Mouse (Mus musculus): ENCODE measurements at regions not wholly inside any gene's neighbourhood (a gene's known extent, or its start where the extent isn't known, plus 50 kb on each side); places are given as distances from the start of the nearest gene placed in this dataset.

DNA sequence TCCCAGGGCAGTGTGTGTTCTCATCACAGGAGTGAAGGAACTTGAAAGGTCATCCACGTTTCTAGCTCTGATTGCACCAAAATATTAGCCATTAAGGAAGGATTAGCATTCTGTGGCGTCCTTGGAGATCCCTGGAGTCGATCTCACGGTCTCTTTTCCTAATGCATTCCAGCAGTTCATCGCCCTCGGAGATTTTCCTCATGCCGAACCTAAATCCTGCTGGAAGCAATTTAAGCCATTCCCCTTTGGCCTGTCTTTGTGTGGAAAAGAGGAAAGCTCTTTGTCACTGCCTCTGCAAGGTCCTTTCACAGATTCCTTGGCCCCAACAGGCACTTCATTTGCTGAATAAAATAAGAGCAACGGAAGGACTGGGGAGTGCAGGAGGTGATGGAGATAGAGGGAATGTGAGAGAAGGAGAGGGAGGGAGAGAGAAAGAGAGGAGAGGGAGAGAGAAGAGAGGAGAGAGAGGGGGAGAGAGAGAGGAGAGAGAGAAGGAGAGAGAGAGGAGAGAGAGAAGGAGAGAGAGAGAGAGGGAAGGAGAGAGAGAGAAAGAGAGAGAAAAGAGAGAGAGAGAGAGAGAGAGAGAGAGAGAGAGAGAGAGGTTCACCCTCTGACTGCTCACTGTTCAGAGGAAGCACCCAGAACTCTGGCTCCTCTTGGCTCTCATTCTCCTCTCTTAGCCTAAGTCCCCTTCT is 177.2 kb upstream of the Zfp462 start:
- Histone ChIP-seq H3K27ac (no peak overlapping the region), H3K4me1 (no peaks in the 10 kb centered on the region), H3K9me3 (no peaks in the 10 kb centered on the region), H3K36me3 (no peaks in the 10 kb centered on the region), H3K4me2 (replicated peaks) (no peak overlapping the region), H3K9ac (no peak overlapping the region), H3K4me3 (no peak overlapping the region), H3K27me3 (replicated peaks) (no peaks in the 10 kb centered on the region)
- no peak for ATAC-seq (ENCODE audit: low FRiP score, low read depth)
- 33% methylated on average over 8 of the region's 8 CpGs for WGBS

DNA sequence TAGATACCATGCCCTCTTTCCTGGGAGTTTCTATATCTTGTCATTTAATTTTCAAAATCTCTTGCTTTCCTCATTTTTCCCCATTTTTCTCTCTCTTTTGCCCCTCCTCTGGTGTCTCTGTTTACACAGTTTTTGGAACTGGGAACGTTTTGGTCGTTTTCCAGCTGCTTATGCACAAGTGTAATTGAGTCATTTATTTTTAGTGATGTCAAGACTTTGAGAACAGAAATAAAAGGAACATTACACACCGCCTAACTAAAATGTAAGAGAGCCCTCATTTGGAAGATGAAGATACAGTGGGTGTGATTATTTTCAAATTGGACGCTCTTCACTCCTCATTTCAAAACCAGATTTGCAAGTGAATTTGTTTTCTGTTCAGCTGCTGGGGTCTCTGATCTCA is 176.0 kb upstream of the Zfp462 start:
- H3K27me3 ChIP-seq (replicated peaks) = no peaks in the 10 kb centered on the region
- H3K4me2 ChIP-seq (replicated peaks) = no peak overlapping the region
- no peaks in the 10 kb centered on the region for H3K9me3 ChIP-seq
- no peaks in the 10 kb centered on the region for H3K36me3 ChIP-seq
- no peak overlapping the region for H3K27ac ChIP-seq
- no peak overlapping the region for H3K9ac ChIP-seq
- WGBS = 50% methylated on average over 4 of the region's 4 CpGs
- ATAC-seq (ENCODE audit: low FRiP score, low read depth) = no peak
- no peaks in the 10 kb centered on the region for H3K4me1 ChIP-seq
- no peak overlapping the region for H3K4me3 ChIP-seq

DNA sequence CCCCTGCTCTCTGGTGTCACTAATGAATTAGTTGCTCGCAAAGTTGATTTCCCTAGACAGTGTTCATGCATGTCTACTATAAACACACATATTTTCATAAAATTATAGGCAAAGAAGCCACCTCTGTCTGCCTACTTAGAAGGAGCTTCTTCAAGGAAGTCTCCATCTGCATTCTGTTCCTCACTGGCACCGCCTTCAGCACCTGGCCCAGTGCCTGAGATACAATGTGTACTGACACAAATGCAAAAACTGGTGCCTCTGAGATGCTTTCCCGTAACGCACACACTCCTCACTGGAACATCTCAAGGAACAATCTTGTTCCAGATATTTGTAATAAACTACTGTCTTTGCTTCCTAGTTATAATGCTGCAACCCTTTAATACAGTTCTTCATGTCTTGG is 170.8 kb upstream of the Zfp462 start:
- Histone ChIP-seq H3K4me2 (replicated peaks) (no peak overlapping the region), H3K27ac (no peak overlapping the region), H3K4me3 (no peak overlapping the region), H3K27me3 (replicated peaks) (no peaks in the 10 kb centered on the region), H3K9me3 (no peaks in the 10 kb centered on the region), H3K4me1 (no peaks in the 10 kb centered on the region), H3K36me3 (no peaks in the 10 kb centered on the region), H3K9ac (no peak overlapping the region)
- WGBS = 93% methylated on average over 4 of the region's 4 CpGs
- no peak for ATAC-seq (ENCODE audit: low FRiP score, low read depth)

DNA sequence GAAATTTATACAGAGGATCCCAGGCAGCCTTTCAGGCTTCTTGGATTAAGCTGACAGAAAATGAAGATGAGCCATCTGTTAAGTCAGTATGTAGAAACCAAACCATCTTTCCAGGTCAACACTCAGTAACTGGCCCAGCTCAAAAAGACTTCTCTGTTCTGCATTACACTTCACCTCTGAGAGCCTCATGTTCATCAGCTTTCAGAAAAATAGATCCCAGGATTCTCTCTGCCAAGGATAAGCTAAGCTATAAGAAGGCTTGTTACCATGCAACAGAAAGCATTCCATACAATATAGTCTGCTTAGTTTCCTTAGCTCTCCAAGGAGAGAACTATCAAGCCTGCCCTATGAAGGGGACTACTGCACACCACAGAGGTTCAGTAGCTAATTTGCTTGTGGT is 170.1 kb upstream of the Zfp462 start:
- H3K27ac ChIP-seq = no peak overlapping the region
- ATAC-seq (ENCODE audit: low FRiP score, low read depth) = no peak
- no peaks in the 10 kb centered on the region for H3K27me3 ChIP-seq (replicated peaks)
- no peaks in the 10 kb centered on the region for H3K4me1 ChIP-seq
- no peaks in the 10 kb centered on the region for H3K9me3 ChIP-seq
- H3K9ac ChIP-seq = no peak overlapping the region
- no peak overlapping the region for H3K4me3 ChIP-seq
- H3K36me3 ChIP-seq = no peaks in the 10 kb centered on the region
- H3K4me2 ChIP-seq (replicated peaks) = no peak overlapping the region

DNA sequence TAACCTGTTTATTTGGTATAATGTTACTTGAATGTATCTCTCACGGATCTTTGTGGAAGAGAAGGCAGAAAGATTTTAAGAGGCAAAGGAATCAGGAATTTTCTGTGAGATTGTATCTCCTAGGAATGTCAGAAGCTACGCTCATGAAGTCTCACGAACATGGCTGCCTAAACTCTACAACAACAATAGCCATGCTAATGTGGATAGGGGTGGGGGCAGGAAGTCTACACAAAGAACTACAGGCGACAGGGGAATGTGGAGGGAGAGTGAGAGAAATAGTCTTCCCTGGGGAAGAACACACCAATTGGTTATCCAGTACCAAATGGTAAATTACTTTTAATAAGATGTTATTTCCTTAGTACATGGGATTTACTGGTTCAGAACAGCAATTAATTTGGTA is 164.3 kb upstream of the Zfp462 start:
- Histone ChIP-seq H3K36me3 (no peaks in the 10 kb centered on the region), H3K4me1 (no peaks in the 10 kb centered on the region), H3K27me3 (replicated peaks) (no peaks in the 10 kb centered on the region), H3K27ac (no peak overlapping the region), H3K9ac (no peak overlapping the region), H3K4me3 (no peak overlapping the region), H3K4me2 (replicated peaks) (no peak overlapping the region), H3K9me3 (no peaks in the 10 kb centered on the region)
- WGBS = 57% methylated on average over 4 of the region's 4 CpGs
- ATAC-seq (ENCODE audit: low FRiP score, low read depth) = no peak

DNA sequence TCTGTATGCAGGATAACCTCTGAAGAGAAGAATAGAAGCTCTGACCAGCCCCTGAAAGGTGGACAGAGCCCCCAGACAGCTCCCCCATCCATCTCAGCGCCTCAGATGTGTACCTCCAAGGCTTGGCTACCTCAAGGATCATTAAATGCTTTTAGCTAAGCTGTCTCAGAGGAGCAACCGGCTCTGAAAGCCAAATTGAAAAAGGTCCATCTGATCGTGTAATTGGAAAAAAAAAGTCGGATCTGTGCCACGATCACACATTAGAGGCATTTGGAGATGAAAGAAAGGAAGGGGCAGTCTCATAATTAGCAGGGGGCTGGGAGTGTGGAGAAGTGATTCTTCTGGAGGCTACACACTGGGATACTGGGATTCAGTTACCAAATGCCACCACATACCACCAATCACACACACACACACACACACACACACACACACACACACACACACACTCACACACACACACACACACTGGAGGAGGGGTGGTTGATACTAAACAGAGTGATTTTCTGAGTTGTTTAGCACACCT is 153.6 kb upstream of the Zfp462 start:
- H3K4me3 ChIP-seq = no peak overlapping the region
- no peak overlapping the region for H3K27ac ChIP-seq
- no peaks in the 10 kb centered on the region for H3K4me1 ChIP-seq
- no peaks in the 10 kb centered on the region for H3K9me3 ChIP-seq
- ATAC-seq (ENCODE audit: low FRiP score, low read depth) = no peak
- H3K9ac ChIP-seq = no peak overlapping the region
- 59% methylated on average over 5 of the region's 5 CpGs for WGBS
- no peak overlapping the region for H3K4me2 ChIP-seq (replicated peaks)
- no peaks in the 10 kb centered on the region for H3K36me3 ChIP-seq
- H3K27me3 ChIP-seq (replicated peaks) = no peaks in the 10 kb centered on the region

DNA sequence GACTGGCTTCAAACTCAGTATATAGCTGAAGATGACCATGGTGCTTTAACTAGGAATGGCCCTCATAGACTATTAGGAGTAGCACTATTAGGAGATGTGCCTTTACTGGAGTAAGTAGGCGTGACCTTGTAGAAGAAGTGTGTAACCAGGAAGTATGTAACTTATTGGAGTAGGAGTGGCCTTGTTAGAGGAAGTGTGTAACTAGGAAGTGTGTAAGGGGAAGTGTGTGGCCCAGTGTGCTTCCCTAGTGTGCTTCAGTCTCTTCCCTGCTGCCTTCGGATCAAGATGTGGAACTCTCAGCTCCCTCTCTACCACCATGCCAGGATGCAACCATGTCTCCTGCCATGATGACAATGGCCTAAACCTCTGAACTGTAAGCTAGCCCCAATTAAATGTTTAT is 151.0 kb upstream of the Zfp462 start:
- no peak for ATAC-seq (ENCODE audit: low FRiP score, low read depth)
- H3K4me2 ChIP-seq (replicated peaks) = no peak overlapping the region
- H3K27ac ChIP-seq = no peak overlapping the region
- WGBS = 91% methylated on average over 2 of the region's 2 CpGs
- no peak overlapping the region for H3K4me3 ChIP-seq
- no peaks in the 10 kb centered on the region for H3K27me3 ChIP-seq (replicated peaks)
- no peak overlapping the region for H3K9ac ChIP-seq
- H3K9me3 ChIP-seq = no peaks in the 10 kb centered on the region
- no peaks in the 10 kb centered on the region for H3K4me1 ChIP-seq
- no peaks in the 10 kb centered on the region for H3K36me3 ChIP-seq

DNA sequence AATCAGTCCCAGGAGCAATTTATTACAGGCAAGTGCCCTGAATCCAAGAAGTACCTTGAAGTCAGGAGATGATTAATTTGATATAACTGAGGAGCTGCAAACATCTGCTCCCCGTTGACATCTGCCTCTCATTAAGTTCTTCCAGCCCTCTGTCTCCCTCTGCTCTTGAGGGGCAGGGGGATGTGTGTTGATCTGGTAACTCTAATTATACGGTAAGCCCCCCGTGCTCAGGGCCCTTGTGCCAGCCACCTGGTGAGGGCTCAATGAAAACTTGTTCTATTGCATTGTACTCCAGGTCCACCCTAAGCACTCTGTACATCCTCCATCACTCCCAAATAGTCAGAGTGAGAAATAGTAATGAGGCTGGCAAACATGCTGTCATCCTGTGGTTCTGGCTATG is 149.6 kb upstream of the Zfp462 start:
- no peaks in the 10 kb centered on the region for H3K27me3 ChIP-seq (replicated peaks)
- H3K9ac ChIP-seq = no peak overlapping the region
- no peak for ATAC-seq (ENCODE audit: low FRiP score, low read depth)
- WGBS = 52% methylated on average over 3 of the region's 3 CpGs
- no peaks in the 10 kb centered on the region for H3K4me1 ChIP-seq
- no peak overlapping the region for H3K4me2 ChIP-seq (replicated peaks)
- no peak overlapping the region for H3K4me3 ChIP-seq
- no peaks in the 10 kb centered on the region for H3K36me3 ChIP-seq
- no peak overlapping the region for H3K27ac ChIP-seq
- no peaks in the 10 kb centered on the region for H3K9me3 ChIP-seq

DNA sequence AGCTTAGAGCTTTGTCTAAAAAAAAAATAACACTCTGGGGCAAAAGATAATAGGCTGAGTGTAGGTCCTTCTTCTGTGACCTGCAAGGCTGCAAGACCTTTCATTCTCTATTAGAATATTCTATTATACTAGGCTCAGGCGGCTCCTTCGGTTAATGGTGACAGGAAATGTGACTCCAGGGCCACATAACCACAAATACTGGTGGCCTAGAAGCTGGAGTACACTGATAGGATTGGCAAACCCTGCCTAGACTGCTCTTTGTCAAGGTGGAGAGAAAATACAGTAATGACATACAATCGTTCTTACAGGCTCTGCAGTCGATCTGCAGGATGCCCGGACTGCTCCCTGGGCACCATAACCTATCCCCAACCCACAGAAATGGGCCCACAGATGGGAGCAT is 146.3 kb upstream of the Zfp462 start:
- Histone ChIP-seq H3K9ac (no peak overlapping the region), H3K27me3 (replicated peaks) (no peaks in the 10 kb centered on the region), H3K27ac (no peak overlapping the region), H3K36me3 (no peaks in the 10 kb centered on the region), H3K9me3 (no peaks in the 10 kb centered on the region), H3K4me2 (replicated peaks) (no peak overlapping the region), H3K4me3 (no peak overlapping the region), H3K4me1 (no peaks in the 10 kb centered on the region)
- ATAC-seq (ENCODE audit: low FRiP score, low read depth) = no peak
- 80% methylated on average over 5 of the region's 5 CpGs for WGBS

DNA sequence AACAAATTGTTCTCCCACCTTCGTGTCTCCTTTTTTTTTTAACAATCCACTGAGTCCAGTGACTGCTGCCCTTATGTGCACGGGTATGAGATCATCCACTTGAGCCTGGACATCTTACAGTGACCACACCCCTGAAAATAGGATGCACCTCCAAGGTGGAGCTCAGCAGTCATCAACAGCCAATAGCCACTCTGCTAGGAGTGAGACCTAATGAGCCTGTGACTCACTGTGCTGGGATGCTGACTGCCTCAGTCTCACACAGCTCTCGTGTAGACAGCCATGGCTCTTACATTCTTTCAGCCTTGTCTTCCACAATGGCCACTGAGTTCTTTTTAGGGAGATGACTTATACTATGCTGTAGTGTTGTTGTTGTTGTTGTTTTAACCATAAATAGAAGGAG is 133.7 kb upstream of the Zfp462 start:
- no peaks in the 10 kb centered on the region for H3K27me3 ChIP-seq (replicated peaks)
- ATAC-seq (ENCODE audit: low FRiP score, low read depth) = no peak
- no peaks in the 10 kb centered on the region for H3K9me3 ChIP-seq
- H3K36me3 ChIP-seq = no peaks in the 10 kb centered on the region
- no peak overlapping the region for H3K4me2 ChIP-seq (replicated peaks)
- 83% methylated on average over 3 of the region's 3 CpGs for WGBS
- H3K4me3 ChIP-seq = no peak overlapping the region
- no peaks in the 10 kb centered on the region for H3K4me1 ChIP-seq
- H3K27ac ChIP-seq = no peak overlapping the region
- no peak overlapping the region for H3K9ac ChIP-seq

DNA sequence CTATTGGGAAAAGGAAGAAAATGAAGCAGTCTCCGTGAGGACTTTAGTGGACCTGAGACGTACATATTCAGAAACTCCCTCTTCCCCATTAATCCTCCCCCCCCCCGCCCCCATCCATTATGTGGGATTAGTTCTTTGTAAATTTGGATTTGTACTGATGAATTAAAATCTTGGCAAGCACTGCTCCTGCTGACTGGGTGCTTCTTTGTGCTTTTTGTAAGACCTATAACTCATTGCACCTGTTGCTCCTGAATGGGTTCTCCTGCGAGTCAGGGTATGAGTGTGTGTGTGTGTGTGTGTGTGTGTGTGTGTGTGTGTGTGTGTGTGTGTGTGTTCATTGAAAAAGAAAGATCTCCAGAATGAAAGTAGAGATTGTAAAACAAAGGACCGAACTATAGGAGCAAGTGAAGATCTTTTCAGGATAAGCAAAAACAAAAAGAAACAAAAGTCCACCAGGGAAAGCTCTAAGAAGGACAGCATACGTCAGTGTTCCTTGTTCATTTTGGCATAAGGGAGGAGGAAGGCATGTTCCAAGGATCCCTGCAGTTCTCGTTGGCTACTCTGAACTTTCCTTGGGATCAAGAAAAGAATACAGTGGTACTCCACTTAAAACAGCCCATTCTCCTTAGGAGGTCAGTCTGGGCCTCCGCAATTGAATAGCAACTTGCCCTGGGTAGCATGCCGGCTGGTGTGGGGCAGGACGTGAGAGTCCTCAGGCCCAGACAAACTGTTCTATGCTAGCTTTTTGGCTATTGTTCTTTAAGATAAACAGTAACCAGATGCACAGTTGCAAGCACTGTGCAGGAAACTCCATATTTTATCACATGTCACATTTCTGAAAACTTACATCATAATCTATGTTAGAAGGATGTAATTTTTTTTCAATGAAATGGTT is 131.9 kb upstream of the Zfp462 start:
- 32% methylated on average over 10 of the region's 10 CpGs for WGBS
- no peak for ATAC-seq (ENCODE audit: low FRiP score, low read depth)

DNA sequence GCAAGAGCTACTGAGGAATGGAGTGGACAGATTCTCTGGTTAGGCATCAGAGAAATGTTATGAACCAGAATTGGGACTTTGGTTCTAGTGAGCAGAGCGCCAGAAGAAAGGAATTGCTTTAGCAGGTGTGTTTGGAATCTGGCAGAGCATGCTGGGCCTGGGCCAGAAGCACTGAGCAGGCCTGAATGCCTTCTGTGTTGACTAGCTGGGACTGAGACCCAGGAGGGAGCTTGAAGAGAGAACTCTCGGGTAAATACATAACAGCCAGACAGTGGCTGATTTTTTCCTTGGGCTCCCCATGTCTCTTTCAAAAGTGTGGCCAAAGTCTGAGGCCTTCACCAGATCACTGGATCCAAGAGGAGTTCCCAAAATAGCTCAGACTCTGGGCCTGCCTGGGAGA is 107.5 kb upstream of the Zfp462 start:
- H3K36me3 ChIP-seq = no peaks in the 10 kb centered on the region
- no peak overlapping the region for H3K4me3 ChIP-seq
- peaks cover 7% of the 10 kb centered on the region; the same call in 1 of the 2 replicates for H3K4me1 ChIP-seq
- H3K27ac ChIP-seq = no peak overlapping the region
- H3K9me3 ChIP-seq = no peaks in the 10 kb centered on the region
- no peak overlapping the region for H3K4me2 ChIP-seq (replicated peaks)
- no peak overlapping the region for H3K9ac ChIP-seq
- ATAC-seq (ENCODE audit: low FRiP score, low read depth) = no peak
- H3K27me3 ChIP-seq (replicated peaks) = no peaks in the 10 kb centered on the region
- WGBS = 73% methylated on average over 2 of the region's 2 CpGs

More for the DNA sequence above, 131.9 kb upstream of the Zfp462 start:
- no peaks in the 10 kb centered on the region for H3K27me3 ChIP-seq (replicated peaks)
- 0 out of 2 replicates have a peak, but pooled peaks cover 5% of the 10 kb centered on the region for H3K9me3 ChIP-seq
- no peaks in the 10 kb centered on the region for H3K36me3 ChIP-seq
- no peak overlapping the region for H3K4me3 ChIP-seq
- no peak overlapping the region for H3K9ac ChIP-seq
- no peak overlapping the region for H3K27ac ChIP-seq
- no peak overlapping the region for H3K4me2 ChIP-seq (replicated peaks)
- H3K4me1 ChIP-seq = no peaks in the 10 kb centered on the region
